Mouse (Mus musculus) kidney, adult 11 months (tissue): Measurements from ENCODE around the gene Tab2.
"Not testable (repeated sequence)": the region's sequence is repeated elsewhere in the genome, so short reads cannot be mapped to it uniquely, and the experiment has no call there.

Source experiments
- DNase-seq: peaks from one replicate; pipeline ENCODE4 v3.0.0; 2022

The Tab2 gene

DNA sequence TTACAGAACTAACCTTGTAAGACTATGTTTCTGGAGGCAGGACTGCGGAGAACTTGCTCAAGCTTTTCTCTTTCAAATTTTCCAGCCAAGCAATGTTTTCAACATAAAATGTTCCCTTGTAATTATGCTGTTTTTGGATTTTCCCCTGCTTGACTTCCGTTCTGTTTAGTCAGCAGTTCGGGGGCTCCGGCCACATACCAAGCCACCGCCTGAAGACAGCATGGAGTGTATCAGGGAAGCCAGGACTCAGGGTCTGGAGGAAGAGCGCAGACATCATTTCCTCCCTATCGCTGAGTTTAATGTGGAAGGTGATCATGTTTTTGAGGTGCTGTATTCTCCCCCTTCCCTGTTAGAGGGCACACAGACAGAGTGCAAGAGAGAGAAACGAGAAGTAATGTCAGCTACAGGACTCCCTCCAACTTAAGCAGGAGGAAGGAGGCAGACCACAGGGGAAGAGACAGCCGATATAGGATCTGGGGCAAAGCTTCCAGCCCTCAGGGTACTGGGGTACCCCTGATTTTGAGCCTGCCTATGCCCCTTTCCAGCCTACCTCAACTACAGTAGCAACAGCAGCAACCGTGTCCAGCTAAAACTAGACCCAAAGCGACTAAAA is 67.7 kb downstream of the Tab2 start:
- DNase-seq, result no peak

GRCm38 (mm10) chr10:7883524-7883923 is 72.5 kb downstream of the Tab2 start:
- DNase-seq, result peak; percentile 40

DNA sequence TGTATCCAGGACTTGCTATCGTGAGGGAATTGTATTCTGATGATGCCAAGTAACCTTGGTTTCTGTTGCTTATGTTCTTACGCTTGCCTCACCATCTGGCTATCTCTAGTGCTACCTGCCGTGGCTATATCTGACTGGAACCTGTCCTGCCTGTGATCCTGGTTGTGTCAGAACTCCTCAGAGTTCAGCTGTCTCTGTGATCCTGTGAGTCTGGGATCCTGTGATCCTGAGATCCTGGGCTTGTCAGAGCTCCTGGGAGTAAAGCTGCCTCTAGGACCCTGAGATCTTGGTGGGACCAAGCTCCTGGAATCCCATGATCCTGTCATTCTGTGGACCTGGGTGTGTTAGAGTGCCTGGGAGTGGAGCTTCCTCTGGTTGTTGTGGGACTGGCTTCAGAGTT is 74.1 kb downstream of the Tab2 start:
- no peak for DNase-seq

GRCm38 (mm10) chr10:7880283-7880682 is 75.7 kb downstream of the Tab2 start:
- DNase-seq, result not testable (repeated sequence)

DNA sequence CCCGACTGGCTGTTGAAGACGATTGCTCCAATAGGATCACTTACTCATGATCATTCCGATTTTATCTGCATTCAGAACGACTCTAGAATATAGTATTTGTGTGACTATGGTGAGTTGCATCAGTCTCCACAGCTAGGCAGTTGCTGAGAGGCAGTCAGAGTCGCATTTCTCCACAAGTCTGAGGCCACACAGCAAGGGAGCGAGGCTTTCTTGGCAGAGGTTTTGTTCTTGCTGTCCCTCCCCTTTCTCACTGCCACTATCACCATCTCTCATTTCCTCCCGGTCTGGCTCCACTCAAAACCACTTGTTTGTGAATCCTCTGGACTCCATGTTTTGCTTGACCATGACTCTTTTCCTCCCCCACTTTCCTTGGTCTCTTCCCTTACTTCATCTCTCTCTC is 81.8 kb downstream of the Tab2 start:
- no peak for DNase-seq

DNA sequence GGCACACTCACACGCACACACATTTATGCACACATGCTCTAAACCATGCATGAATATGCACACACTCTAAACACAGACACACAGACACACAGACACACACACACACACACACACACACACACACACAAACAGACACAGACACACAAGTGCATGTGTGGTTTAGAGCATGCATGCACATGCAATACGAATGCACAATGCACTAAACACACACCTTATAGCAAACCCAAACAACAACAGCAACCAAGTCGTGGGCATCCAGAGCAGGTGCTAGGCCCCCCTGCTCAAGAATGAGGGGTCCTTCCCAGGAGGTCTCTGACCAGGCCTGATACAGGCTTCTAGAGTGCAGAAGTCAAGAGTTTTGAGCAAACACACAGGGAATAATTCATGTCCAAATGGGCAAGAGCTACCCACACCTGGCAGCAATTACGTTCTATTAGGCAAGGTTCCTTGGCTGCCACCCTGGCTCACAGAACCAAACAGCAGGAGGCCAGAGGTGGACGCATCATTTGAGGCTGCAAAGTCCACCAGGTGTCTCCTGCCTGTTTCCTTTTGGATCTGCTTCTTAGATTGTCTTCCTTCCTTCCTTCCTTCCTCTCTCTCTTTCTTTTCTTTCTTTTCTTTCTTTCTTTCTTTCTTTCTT is 84.5 kb downstream of the Tab2 start:
- DNase-seq, result no peak

DNA sequence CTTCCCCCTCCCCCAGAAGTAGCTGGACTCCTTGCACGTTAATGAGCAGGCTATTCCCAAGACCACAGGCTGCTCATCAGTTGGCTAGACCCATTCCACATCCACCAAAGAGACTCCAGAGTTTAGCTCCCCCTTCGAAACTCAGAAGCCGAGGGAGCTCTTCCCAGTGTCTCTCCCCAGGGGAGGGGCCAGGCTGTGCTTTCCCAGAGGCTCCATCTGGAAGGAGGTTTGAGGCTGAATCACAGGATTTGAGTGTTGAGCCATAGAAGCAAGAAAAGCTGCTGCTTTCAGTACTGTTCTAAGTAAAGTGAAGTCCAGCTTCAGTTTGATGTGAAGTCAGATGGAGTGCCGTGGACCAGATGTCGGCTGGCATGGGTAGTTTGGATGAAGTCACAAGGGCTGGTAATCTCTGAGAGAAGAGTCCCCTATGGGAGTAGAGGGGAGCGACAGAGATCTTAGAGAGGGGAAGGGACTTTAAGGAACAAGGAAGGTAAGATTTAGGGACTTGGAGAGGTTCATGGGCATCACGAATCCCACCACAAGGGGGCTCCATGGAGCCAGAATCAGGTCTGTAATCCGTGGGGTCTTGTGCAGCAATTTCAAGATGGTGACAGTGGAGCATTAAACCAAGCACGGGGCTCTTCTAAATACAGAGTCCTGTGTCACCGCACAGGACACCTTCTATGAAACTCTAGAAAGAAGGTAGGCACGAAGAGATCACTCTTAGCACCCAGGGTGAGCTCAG is 85.3 kb downstream of the Tab2 start:
- DNase-seq, result no peak

- no peak for DNase-seq
These were observed 86.3 kb downstream of the Tab2 start for GRCm38 (mm10) chr10:7869746-7870145.

GRCm38 (mm10) chr10:7867666-7868030 is 88.4 kb downstream of the Tab2 start:
- DNase-seq, result no peak

- DNase-seq, result no peak
These were observed 89.0 kb downstream of the Tab2 start for GRCm38 (mm10) chr10:7866762-7867665.

- DNase-seq, result no peak
These were observed 91.2 kb downstream of the Tab2 start for GRCm38 (mm10) chr10:7864806-7865205.

DNA sequence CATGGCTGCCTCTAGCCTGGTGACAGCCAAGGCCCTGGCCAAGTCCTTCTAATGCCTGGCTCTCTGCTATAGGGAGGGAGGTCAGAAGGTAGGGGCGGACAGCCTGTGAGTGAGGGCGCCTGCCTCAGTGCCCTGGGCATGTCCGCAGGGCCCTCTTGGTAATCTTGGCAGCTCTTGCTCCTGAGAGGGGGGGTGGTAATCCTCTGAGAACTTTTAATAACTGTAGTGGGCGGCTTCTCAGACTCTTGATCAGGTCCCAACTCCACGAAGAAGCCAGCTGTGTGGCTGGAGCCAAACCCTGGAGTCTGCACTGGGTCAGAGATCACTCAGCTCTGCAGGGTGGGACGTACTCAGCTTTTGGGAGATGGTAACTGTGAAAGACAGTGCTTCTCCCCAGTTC is 91.8 kb downstream of the Tab2 start:
- no peak for DNase-seq

DNA sequence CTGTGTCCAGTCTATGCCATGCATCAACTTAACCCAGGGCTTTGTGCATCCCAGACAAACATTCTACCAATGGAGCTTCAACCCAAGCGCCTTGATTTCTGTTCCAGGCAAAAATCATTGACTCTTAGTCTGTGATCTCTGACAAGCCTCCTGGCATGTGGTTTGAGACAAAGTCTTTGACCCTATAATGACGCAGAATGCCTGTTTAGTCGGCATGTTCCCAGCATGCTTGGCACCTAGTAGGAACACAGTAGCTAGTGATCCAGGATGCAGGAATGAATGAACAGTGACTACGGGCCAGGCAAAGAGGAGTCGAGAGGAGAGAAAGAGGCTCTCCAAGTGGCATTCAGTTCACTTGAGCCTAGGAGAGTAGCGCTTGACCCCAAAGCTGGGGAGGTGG is 92.6 kb downstream of the Tab2 start:
- DNase-seq, result no peak

DNA sequence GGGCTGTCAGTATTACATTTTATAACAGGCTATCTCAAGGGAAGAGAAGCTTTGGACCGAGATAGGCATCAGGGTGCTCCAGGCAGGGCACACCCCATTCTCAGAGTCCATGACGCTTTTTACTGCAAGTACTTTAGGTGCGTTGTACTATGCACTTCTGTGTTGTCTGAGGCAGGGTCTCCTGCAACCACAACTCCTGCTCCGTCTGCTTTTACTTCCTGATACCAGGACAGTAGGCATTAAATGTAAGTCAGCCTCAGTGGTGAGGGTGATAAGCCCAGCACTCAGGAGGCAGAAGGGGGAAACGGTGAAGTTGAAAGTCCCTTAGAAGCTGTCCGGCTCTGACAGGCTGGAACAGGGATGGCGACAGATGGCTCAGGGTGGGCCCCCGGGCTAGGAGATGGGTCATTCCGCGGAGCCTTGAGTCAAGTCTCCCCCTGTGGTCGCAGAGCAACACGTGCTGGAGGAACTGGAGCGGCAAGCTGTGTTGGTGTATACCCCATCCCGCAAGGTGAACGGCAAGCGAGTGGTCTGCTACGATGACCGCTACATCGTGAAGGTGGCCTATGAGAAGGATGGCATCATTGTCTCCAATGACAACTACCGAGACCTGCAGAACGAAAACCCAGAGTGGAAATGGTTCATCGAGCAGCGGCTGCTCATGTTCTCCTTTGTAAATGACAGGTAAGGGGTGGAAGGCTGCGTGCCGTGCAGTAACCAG is 93.9 kb downstream of the Tab2 start:
- DNase-seq, result no peak

DNA sequence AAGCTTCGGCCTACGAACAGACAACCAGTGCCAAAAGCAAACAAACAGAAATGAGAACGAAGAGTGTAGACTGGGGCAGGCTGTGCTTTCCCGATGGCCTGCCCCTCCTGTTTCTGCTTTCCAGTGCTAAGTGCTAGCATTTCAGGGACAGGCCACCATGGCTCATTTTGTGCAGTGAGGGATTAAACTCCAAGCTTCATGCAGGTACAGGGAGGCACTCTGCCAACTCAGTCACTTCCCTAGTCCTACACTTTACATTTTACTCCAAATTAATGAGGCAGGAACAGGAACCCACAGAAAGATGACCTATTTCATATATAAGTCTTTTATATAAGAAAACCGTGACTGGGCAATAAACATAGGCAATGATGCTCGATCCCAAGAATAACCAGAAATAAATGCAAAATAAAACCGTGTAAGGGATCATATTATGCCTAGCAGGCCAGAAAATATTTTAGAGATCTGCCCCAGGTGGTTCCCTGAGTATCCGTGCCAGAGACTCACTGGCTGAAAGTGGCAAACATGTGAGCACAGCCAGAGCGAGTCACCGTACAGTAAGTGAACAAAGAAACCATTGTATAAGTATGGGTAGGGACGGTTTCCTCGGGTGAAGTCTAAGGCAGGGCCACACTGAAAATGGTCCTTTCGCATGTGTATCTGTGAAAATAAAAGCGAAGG is 94.6 kb downstream of the Tab2 start:
- DNase-seq, result no peak

DNA sequence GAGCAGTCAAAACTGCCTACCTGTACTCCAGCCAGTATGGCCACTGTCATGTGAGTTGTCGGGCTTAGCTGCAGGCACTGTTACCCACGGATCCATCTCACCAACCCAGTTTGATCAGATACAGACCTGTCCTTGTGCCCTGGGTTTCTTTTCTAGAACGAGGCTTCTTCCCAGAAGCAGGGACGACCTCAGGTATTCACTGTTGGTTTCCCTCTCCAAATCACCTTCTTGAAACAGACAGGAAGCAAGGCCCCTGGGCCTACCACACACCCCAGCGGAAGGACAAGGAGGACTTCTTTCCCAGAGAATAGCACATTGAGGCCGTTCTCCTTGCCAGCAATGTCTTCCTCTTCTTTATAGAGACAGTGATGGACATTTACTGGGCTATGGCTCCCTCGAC is 95.5 kb downstream of the Tab2 start:
- DNase-seq, result no peak
